In genomic region chr6:122946760-122947159, GRCm38 (mm10) we compare ENCODE assay signal across 25 mouse cellular contexts. TPM values are rescaled to one million over a fixed set of nuclear protein-coding genes. Genes with fewer than 3 reads are reported as not detected.
"Had no signal": no experiment of that assay in that cellular context is flagged by ENCODE, and none has a peak within 500 bp of the region (broad histone marks: within the 10 kb centered on the region; RNA-seq: fewer than 3 reads in every experiment).

No protein-coding gene starts in this region.

- ATAC-seq: midbrain, embryonic 15.5 days had no signal

- H3K9ac ChIP-seq: limb, embryonic 15.5 days; liver, embryonic 14.5 days; midbrain, embryonic 15.5 days; neural tube, embryonic 15.5 days; stomach, embryonic 15.5 days had no signal

- H3K4me1 ChIP-seq: limb, embryonic 15.5 days; megakaryocyte, embryonic 14.5 days; midbrain, embryonic 15.5 days; neural tube, embryonic 15.5 days; stomach, embryonic 15.5 days had no signal

- DNase-seq: kidney, adult 11 months; kidney, adult 9 months; kidney, postnatal 10 days; kidney, postnatal 4 days; lung, adult 2 months; lung, postnatal 10 days; right cerebral cortex, postnatal 4 days; spleen, adult 18-20 months; thymus, adult 2 months; thymus, postnatal 25 days had no signal

- H3K4me2 ChIP-seq: limb, embryonic 15.5 days; midbrain, embryonic 11.5 days; midbrain, embryonic 15.5 days; neural tube, embryonic 15.5 days; stomach, embryonic 15.5 days had no signal

- H3K27me3 ChIP-seq: limb, embryonic 15.5 days; megakaryocyte, embryonic 14.5 days; midbrain, embryonic 15.5 days; neural tube, embryonic 15.5 days; stomach, embryonic 15.5 days had no signal

- H3K36me3 ChIP-seq: limb, embryonic 15.5 days; midbrain, embryonic 15.5 days; neural tube, embryonic 15.5 days; stomach, embryonic 15.5 days had no signal

- H3K4me3 ChIP-seq: layer of hippocampus, adult 2 months; limb, embryonic 15.5 days; megakaryocyte, embryonic 14.5 days; midbrain, embryonic 15.5 days; neural tube, embryonic 15.5 days; stomach, embryonic 15.5 days had no signal

- H3K9me3 ChIP-seq: limb, embryonic 15.5 days; megakaryocyte, embryonic 14.5 days; midbrain, embryonic 15.5 days; neural tube, embryonic 15.5 days; stomach, embryonic 15.5 days had no signal

- H3K27ac ChIP-seq: layer of hippocampus, adult 2 months; limb, embryonic 15.5 days; liver, embryonic 14.5 days; midbrain, embryonic 15.5 days; neural tube, embryonic 15.5 days; stomach, embryonic 15.5 days had no signal

RNA-seq across cellular contexts. Expression of gene Clec4a4, which starts 43.4 kb away (rescaled TPM):
- total RNA-seq: layer of hippocampus, adult 2 months; layer of hippocampus, postnatal 14 days; left cerebral cortex, adult 18-20 months; left cerebral cortex, postnatal 14 days had no signal
- polyA plus RNA-seq: intestine, embryonic 14.5 days; limb, embryonic 11.5 days; limb, embryonic 15.5 days; lung, adult 2 months; midbrain, embryonic 11.5 days; midbrain, embryonic 15.5 days; neural tube, embryonic 11.5 days; neural tube, embryonic 15.5 days; stomach, embryonic 15.5 days; testis, adult 2 months; thymus, adult 2 months had no signal
